Mouse (Mus musculus) embryo, embryonic 11 days (tissue): ENCODE results near the gene Hmgb2.
"Not testable (repeated sequence)": the region's sequence is repeated elsewhere in the genome, so short reads cannot be mapped to it uniquely, and the experiment has no call there.

ENCODE experiments used
- DNase-seq: peaks from one replicate; pipeline ENCODE4 v3.0.0-alpha.2; 2015

Hmgb2 gene

GRCm38 (mm10) chr8:57512141-57513056, 692 bp downstream of the Hmgb2 start:
- peak; percentile 84 for DNase-seq

- not testable (repeated sequence) for DNase-seq
Observed at GRCm38 (mm10) chr8:57513178-57513661, 1.5 kb downstream of the Hmgb2 start.

GRCm38 (mm10) chr8:57516685-57517084, 5.0 kb downstream of the Hmgb2 start:
- DNase-seq: not testable (repeated sequence)

- DNase-seq: no peak
Observed at GRCm38 (mm10) chr8:57517723-57518122, 6.0 kb downstream of the Hmgb2 start.

- DNase-seq: no peak
Observed at GRCm38 (mm10) chr8:57520186-57520786, 8.6 kb downstream of the Hmgb2 start.

GRCm38 (mm10) chr8:57528036-57528435, 16.3 kb downstream of the Hmgb2 start:
- DNase-seq: no peak

GRCm38 (mm10) chr8:57530238-57530637, 18.5 kb downstream of the Hmgb2 start:
- DNase-seq: no peak

- DNase-seq: peak; percentile 88
Observed at GRCm38 (mm10) chr8:57530666-57531349, 19.1 kb downstream of the Hmgb2 start.

- DNase-seq: peak; percentile 37
Observed at GRCm38 (mm10) chr8:57532223-57532622, 20.5 kb downstream of the Hmgb2 start.

GRCm38 (mm10) chr8:57533106-57533505, 21.4 kb downstream of the Hmgb2 start:
- DNase-seq: no peak

- no peak for DNase-seq
Observed at GRCm38 (mm10) chr8:57534495-57534894, 22.8 kb downstream of the Hmgb2 start.

GRCm38 (mm10) chr8:57536167-57536566, 24.5 kb downstream of the Hmgb2 start:
- DNase-seq: no peak

GRCm38 (mm10) chr8:57538601-57539000, 26.9 kb downstream of the Hmgb2 start:
- DNase-seq: no peak

GRCm38 (mm10) chr8:57540110-57540838, 28.6 kb downstream of the Hmgb2 start:
- DNase-seq: peak; percentile 86

- DNase-seq: no peak
Observed at GRCm38 (mm10) chr8:57540951-57541350, 29.2 kb downstream of the Hmgb2 start.

GRCm38 (mm10) chr8:57541405-57541804, 29.7 kb downstream of the Hmgb2 start:
- no peak for DNase-seq

GRCm38 (mm10) chr8:57546401-57546800, 34.7 kb downstream of the Hmgb2 start:
- no peak for DNase-seq

- no peak for DNase-seq
Observed at GRCm38 (mm10) chr8:57546834-57547233, 35.1 kb downstream of the Hmgb2 start.

- peak; percentile 62 for DNase-seq
Observed at GRCm38 (mm10) chr8:57547581-57547980, 35.9 kb downstream of the Hmgb2 start.

GRCm38 (mm10) chr8:57552102-57553032, 40.7 kb downstream of the Hmgb2 start:
- no peak for DNase-seq

GRCm38 (mm10) chr8:57560926-57561325, 49.2 kb downstream of the Hmgb2 start:
- no peak for DNase-seq

- no peak for DNase-seq
Observed at GRCm38 (mm10) chr8:57562741-57563140, 51.0 kb downstream of the Hmgb2 start.
